Mouse (Mus musculus) right cerebral cortex, postnatal 4 days (tissue): ENCODE data around the gene Gm17689.

Experiments
- DNase-seq: peaks from one replicate; pipeline ENCODE4 v3.0.0-alpha.2; 2022

The Gm17689 gene

GRCm38 (mm10) chr9:36582535-36582934 is at the start of gene Gm17689:
Gene Gm17689 (minus strand): TSS chr9:36582635.
- DNase-seq: no peak

GRCm38 (mm10) chr9:36541863-36542262 is 40.6 kb downstream of the Gm17689 start, which contains the start of gene Gm5615:
Gene Gm5615 (minus strand): TSS chr9:36541963.
- no peak for DNase-seq
